ENCODE assay signal across 8 mouse cellular contexts in genomic region chr4:129134799-129135585, GRCm38 (mm10). TPM values are rescaled to one million over a fixed set of nuclear protein-coding genes. Genes with fewer than 3 reads are reported as not detected.
A peak's percentile ranks its signal among the peaks of the same experiment; 100 is the strongest.
DNase-seq lines count a peak whose midpoint lies in the region; ATAC-seq and TF ChIP-seq lines count a peak whose summit lies in the region.

No protein-coding gene starts in this region.

- H3K4me3 ChIP-seq in lung, embryonic 14.5 days (ENCODE audit: low read depth, low read length), result no peak overlapping the region
- no peak overlapping the region for H3K4me3 ChIP-seq in neural tube, embryonic 15.5 days (replicated peaks)

- H3K4me1 ChIP-seq in lung, embryonic 14.5 days (ENCODE audit: insufficient read depth), result 0 out of 2 replicates have a peak, but pooled peaks cover 6% of the 10 kb centered on the region
- peaks cover 53% of the 10 kb centered on the region for H3K4me1 ChIP-seq in neural tube, embryonic 15.5 days

- TF ChIP-seq CTCF in lung, embryonic 14.5 days (IDR thresholded peaks at IDR 0.05; ENCODE audit: low read depth), result peak; percentile 90

- H3K9ac ChIP-seq in lung, embryonic 14.5 days, result no peak overlapping the region
- peak overlapping the region; percentile 40; the same call in 1 of the 2 replicates for H3K9ac ChIP-seq in neural tube, embryonic 15.5 days (replicated peaks)

- no peak overlapping the region for H3K27ac ChIP-seq in lung, embryonic 14.5 days (ENCODE audit: low read depth)
- no peak overlapping the region for H3K27ac ChIP-seq in neural tube, embryonic 15.5 days (replicated peaks)

- H3K36me3 ChIP-seq in lung, embryonic 14.5 days (ENCODE audit: insufficient read depth), result no peaks in the 10 kb centered on the region
- peaks cover 8% of the 10 kb centered on the region; the same call in 1 of the 2 replicates for H3K36me3 ChIP-seq in neural tube, embryonic 15.5 days

- DNase-seq in CD4-positive, CD25-positive, alpha-beta regulatory T cell, adult 2 months (ENCODE audit: low read depth, low spot score), result peak; percentile 81
- DNase-seq in adrenal gland, adult 18-20 months (ENCODE audit: low spot score in 2 of 2), result peak; percentile 78 to 80
- DNase-seq in embryo, embryonic 10 days (ENCODE audit: low spot score), result peak; percentile 92
- peak; percentile 61 to 89 for DNase-seq in heart, adult 18-20 months
- DNase-seq in kidney, adult 18-20 months, result peak; percentile 76
- peak; percentile 89 for DNase-seq in lung, embryonic 14.5 days
- peak; percentile 47 for DNase-seq in urinary bladder, postnatal 10 days (ENCODE audit: low spot score)

- no peaks in the 10 kb centered on the region for H3K9me3 ChIP-seq in lung, embryonic 14.5 days (ENCODE audit: low read depth, low read length)
- no peaks in the 10 kb centered on the region for H3K9me3 ChIP-seq in neural tube, embryonic 15.5 days (replicated peaks)

- peak overlapping the region; percentile 44 for H3K4me2 ChIP-seq in lung, embryonic 14.5 days
- H3K4me2 ChIP-seq in neural tube, embryonic 15.5 days, result peak overlapping the region; percentile 47

- peaks cover 30% of the 10 kb centered on the region for H3K27me3 ChIP-seq in lung, embryonic 14.5 days (ENCODE audit: insufficient read depth, low read length)
- no peaks in the 10 kb centered on the region for H3K27me3 ChIP-seq in neural tube, embryonic 15.5 days (replicated peaks)

- ATAC-seq in lung, embryonic 14.5 days (ENCODE audit: insufficient read depth), result peak; percentile 38; the same call in 1 of the 2 replicates
- no peak for ATAC-seq in neural tube, embryonic 15.5 days (ENCODE audit: low FRiP score)

- WGBS in lung, embryonic 14.5 days, result 8% methylated on average over 15 of the region's 15 CpGs
- 4% methylated on average over 15 of the region's 15 CpGs for WGBS in neural tube, embryonic 15.5 days

RNA-seq across cellular contexts. Expression of gene Fndc5, which starts 1.8 kb away (rescaled TPM):
- total RNA-seq in adrenal gland, adult 18-20 months (2021), result 1 to 10 TPM; 2.1 to 6.3 TPM
- total RNA-seq in heart, adult 18-20 months (2021), result 100 to 1,000 TPM; 312 to 343 TPM
- polyA plus RNA-seq in lung, embryonic 14.5 days (2014; fragmentation: Nextera tagmentation; extraction: Ambion mirVana), result 2.1 and 2.2 TPM in 2 replicates
- polyA plus RNA-seq in neural tube, embryonic 15.5 days (2015; fragmentation: Nextera tagmentation; extraction: Ambion mirVana), result 27.0 and 34.9 TPM in 2 replicates

RNA-seq across cellular contexts. Expression of gene Hpca, which starts 13.2 kb away (rescaled TPM):
- total RNA-seq in adrenal gland, adult 18-20 months (2021), result 1 to 10 TPM; 2.1 to 3.1 TPM
- under 1 TPM in 1 of 2 experiments, not detected in 1; 0.18 TPM for total RNA-seq in heart, adult 18-20 months (2021)
- 0.92 and 1.7 TPM in 2 replicates for polyA plus RNA-seq in lung, embryonic 14.5 days (2014; fragmentation: Nextera tagmentation; extraction: Ambion mirVana)
- polyA plus RNA-seq in neural tube, embryonic 15.5 days (2015; fragmentation: Nextera tagmentation; extraction: Ambion mirVana), result 129 and 143 TPM in 2 replicates

RNA-seq across cellular contexts. Expression of gene Tmem54, which starts 29.6 kb away (rescaled TPM):
- not detected for total RNA-seq in adrenal gland, adult 18-20 months (2021)
- total RNA-seq in heart, adult 18-20 months (2021), result not detected
- 11.9 and 13.1 TPM in 2 replicates for polyA plus RNA-seq in lung, embryonic 14.5 days (2014; fragmentation: Nextera tagmentation; extraction: Ambion mirVana)
- polyA plus RNA-seq in neural tube, embryonic 15.5 days (2015; fragmentation: Nextera tagmentation; extraction: Ambion mirVana), result 3.3 TPM in 1 of 2 replicates, not detected in the other

RNA-seq across cellular contexts. Expression of gene S100pbp, which starts 54.5 kb away (rescaled TPM):
- 10 to 100 TPM; 17.6 to 19.9 TPM for total RNA-seq in adrenal gland, adult 18-20 months (2021)
- 1 to 10 TPM; 8.4 to 9.2 TPM for total RNA-seq in heart, adult 18-20 months (2021)
- polyA plus RNA-seq in lung, embryonic 14.5 days (2014; fragmentation: Nextera tagmentation; extraction: Ambion mirVana), result 17.3 and 18.1 TPM in 2 replicates
- 16.7 TPM in 2 replicates for polyA plus RNA-seq in neural tube, embryonic 15.5 days (2015; fragmentation: Nextera tagmentation; extraction: Ambion mirVana)

RNA-seq across cellular contexts. Expression of gene Yars, which starts 54.6 kb away (rescaled TPM):
- 10 to 100 TPM; 77.3 to 77.4 TPM for total RNA-seq in adrenal gland, adult 18-20 months (2021)
- 10 to 100 TPM; 25.6 to 33.4 TPM for total RNA-seq in heart, adult 18-20 months (2021)
- polyA plus RNA-seq in lung, embryonic 14.5 days (2014; fragmentation: Nextera tagmentation; extraction: Ambion mirVana), result 84.4 and 92.2 TPM in 2 replicates
- 109 and 111 TPM in 2 replicates for polyA plus RNA-seq in neural tube, embryonic 15.5 days (2015; fragmentation: Nextera tagmentation; extraction: Ambion mirVana)

Comparison
In these comparisons a context has a peak if more than half of its experiments do, and no peak if none do; other contexts are left out.
1. RNA of gene Fndc5, which starts 1.8 kb away (total RNA-seq): 312 to 343 TPM in heart, adult 18-20 months; 2.1 to 6.3 TPM in adrenal gland, adult 18-20 months; every median in the first group is over 10 times any median in the second.
2. Peak in every context shown above with its lines, with median percentiles within 50 percentile points of each other: DNase-seq.